Mouse (Mus musculus): ENCODE measurements around the gene Slc1a4.

Slc1a4 gene

DNA sequence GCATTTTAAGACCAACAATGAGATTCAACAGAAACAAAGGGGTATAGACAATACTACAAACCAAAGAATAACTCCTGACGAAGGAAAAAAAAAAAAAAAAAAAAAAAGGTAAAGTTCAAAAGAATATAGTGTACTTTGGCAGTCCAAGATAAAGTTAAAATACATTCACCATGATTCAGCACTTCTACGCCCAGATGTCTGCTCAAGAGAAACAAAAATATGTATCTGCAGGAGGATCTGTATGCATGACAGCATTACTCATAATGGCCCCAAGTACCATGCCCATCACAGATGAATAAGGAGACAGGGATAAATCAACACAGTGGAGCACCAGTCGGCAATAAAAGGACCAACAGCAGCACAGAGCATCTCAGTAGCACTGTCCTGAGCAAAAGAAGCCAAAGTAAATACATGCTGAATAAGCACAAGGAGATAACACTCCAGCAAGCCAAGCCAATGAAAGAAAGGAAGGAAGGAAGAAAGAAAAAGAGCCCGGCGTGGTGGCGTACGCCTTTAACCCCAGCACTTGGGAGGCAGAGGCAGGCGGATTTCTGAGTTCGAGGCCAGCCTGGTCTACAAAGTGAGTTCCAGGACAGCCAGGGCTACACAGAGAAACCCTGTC, 7.3 kb downstream of the Slc1a4 start:
- no peak for DNase-seq (ENCODE audit: low spot score in 2 of 2)

DNA sequence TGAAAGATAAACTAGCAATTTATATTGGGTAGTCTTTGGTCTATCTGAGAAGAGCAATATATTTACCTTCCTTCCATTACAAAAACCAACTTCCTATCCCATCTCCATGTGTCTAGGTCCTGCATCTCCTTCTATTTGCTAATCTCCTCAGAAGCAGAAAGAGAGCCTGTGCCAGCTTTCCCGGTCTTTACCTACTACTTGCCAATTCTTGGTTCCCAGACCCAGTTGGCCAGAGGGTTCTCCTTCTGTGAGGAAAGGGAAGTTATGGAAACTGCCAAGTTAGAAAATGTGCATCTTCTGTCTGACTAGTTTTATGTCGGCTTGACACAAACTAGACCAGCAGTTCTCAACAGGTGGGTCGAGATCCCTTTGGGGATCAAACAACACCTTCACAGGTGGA, 8.5 kb downstream of the Slc1a4 start:
- no peak for DNase-seq (ENCODE audit: low spot score in 2 of 2)

DNA sequence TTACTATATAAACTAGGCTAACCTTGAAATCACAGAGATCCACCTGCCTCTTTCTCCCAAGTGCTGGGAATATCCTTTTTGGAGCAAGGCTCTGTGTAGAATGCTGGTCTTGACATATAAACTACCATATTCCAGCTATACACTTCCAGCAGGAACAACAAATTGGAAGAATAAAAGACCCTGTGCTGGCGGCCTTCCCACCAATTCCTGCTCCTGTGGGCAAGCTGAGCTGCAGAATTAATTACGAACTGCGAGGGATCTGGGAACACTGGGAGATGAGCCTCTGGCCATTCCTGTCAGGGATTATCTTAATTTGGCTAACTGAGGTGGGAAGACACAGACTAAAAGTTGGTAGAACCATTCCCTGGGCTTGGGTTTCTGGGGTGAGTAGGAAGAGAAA, 10.1 kb downstream of the Slc1a4 start:
- no peak for DNase-seq (ENCODE audit: low spot score in 2 of 2)

DNA sequence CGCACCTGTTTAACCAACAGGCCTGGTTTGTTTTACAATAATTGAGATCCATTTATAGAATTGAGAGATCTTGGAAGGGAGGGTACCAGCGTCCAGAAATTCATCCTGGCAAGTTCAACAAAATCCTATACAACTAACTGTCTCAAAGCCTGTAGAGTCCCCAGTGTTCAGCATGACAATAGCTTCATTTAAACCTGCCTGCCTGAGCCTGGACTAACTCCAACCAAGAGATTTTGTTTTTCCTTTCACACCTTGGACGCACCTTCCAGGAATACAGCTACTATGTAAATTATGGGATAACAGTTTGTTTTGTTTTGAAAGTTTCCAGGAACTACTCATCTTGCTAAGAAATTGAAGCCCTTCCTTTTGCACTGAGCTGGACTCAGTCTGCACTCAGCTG, 11.9 kb downstream of the Slc1a4 start:
- DNase-seq (ENCODE audit: low spot score in 2 of 2): no peak

DNA sequence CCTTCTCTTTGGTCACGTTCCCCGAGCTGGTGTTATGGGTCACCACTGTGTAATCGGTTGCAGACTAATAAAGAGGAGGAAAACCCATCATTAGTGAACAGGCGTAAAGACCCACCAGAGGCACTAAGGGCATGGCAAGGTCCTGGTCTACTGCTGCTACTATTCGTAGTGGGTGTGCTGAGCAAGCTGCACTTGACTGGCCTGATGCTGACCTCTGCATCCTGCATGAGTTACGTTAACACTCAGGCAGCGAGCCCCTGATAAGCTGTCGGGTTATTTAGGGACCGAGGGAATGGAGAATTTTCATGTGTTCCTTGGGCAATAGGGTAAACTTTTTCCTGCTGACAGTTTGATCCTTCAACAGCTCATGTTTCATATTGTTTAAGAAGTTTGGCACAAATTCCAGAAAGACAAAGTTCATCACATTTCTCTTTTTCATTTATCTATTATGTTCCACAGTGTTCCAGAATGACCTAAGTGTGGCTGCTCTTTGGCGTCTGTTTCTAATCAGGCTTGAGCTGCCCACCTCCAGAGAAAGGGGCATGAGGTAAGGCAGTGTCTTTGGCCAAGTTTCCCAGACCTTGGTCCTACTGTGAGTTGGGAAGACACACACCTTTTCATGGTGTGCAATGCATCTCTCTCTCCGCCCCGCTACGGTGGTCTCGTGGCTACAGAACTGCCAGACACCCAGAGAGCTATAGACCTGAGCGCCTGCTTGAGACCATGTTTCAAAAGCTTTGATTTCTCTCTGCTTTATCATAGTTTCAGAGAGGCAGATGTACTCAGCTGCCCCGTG, 13.7 kb downstream of the Slc1a4 start:
- no peak for DNase-seq (ENCODE audit: low spot score in 2 of 2)

DNA sequence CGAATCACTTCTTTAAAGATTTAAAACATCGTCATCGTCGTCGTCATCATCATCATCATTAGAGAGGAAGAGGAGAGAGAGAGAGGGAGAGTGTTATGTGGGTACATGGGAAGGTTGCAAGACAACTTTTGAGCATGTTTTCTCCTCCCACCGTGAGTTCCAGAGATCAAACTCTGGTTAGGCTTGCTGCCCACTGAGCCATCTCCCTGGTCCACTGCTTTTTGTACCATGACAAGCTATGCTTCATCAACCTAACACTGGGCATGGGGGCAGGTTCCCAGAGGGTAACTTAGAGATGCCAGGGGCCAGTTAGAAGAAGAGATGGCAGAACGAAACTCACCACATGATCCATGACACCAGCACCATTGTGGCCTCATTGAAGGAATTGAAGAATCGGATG, 18.9 kb downstream of the Slc1a4 start:
- no peak for DNase-seq (ENCODE audit: low spot score in 2 of 2)

DNA sequence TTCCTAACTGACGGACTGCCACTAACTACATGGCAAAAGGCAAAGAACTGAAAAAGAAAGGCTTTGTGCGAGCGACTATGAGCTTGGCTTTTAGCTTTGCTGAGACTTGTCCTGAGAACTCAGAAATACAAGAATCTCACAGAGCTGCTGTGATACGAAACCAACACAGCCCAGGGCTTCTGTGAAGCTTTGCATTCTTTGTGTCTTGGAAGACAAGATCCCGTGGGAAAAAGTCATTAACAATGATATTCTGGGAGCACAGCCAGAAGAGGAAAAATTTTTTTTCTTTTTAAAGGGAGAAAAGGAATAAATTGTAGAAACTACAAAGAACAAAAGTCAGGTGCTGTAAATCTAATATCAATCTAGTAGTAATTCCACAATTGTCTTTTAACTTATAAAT, 23.5 kb downstream of the Slc1a4 start:
- no peak for DNase-seq (ENCODE audit: low spot score in 2 of 2)

DNA sequence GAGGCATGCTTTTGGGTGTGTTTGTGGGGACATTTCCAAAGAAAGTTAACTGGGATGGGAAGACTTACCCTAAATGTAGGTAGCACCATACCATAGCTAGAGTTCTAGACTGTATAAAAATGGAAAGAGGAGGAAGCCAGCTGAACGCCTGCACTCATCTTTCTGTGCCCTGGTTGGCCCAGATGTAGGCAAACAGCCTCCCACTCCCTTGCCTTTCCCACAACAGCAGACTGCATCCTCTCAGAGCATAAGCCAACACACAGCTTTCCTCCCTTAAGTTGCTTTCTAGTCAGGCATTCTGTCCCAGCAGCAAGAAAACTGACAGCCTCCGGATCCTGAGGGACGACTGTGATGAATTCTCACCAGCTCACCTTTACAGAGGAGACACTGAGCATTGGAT, 25.1 kb downstream of the Slc1a4 start:
- no peak for DNase-seq (ENCODE audit: low spot score in 2 of 2)

DNA sequence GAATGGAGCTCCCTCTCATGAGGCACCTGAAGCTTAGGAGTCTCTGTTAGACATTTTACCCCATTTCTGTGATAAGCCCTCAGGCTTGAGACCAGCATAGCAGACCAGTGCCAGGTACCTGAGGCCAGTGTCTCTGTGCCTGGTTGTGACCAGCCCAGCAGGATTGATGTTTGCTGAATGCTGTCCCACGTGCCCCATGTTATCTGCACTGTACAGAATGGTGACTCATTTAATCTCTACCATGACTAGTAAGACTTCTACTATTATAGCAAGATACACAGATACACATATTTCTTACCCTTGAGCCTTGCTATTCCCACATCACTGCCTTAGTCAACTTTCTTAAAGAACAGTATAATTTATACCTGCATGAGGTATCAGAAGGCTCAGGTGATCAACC, 26.9 kb downstream of the Slc1a4 start:
- no peak for DNase-seq (ENCODE audit: low spot score in 2 of 2)

DNA sequence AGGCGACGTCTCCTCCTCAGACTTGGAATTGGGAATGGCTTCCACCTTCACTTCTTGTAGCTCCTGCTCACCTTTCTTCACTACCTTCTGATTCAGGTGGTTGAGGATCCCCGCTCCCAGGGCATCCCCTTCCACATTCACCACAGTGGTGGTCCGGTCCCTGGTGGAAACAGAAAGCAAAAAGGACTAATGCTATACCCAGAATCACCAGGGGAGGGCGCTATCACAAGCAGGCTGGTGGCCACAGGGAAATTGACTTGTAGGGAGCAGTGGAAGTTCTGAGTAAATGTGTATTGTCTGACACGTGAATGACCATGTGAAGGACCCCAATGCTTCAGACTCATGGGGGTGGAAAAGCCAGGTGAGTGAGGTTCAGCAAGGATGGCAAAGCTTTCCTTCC, 28.2 kb downstream of the Slc1a4 start:
- no peak for DNase-seq (ENCODE audit: low spot score in 2 of 2)

DNA sequence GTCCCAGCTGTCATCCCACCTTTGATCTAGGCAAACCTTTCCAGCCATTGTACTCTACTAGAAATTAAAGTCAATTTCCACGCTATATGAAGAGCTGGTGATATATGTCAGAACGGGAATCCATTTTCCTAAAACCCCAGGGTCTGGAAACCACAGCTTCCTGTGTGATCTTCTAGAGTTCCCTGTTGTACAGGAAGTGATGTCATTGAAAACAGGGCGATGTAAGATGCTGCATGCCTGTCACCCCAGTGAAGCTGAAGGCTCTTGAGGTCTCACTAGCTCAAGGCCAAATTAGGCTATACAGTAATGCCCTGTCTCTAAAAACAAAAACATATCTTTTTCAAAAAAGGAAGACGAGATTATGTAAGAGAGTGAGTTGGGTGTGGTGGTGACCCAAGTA, 31.2 kb downstream of the Slc1a4 start:
- DNase-seq (ENCODE audit: low spot score in 2 of 2): no peak

DNA sequence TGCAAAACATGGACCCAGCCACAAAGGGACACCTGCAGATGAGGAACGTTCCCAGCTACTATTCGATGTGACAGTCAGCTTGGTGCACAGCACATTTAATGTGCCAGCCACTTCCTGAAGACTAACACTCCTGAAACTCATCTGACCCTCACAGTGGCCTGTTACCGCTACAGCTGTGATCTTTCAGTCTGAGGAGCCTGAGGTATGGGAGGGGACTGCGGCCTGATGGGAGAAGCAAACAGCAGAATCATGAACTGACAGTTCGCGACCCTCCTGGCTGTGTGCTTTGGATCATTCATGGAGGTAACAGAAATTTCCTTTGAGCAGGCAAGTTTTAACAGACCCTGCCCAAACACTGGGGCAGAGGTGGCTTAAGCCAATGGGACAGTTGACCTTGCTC, 31.7 kb downstream of the Slc1a4 start:
- no peak for DNase-seq (ENCODE audit: low spot score in 2 of 2)

DNA sequence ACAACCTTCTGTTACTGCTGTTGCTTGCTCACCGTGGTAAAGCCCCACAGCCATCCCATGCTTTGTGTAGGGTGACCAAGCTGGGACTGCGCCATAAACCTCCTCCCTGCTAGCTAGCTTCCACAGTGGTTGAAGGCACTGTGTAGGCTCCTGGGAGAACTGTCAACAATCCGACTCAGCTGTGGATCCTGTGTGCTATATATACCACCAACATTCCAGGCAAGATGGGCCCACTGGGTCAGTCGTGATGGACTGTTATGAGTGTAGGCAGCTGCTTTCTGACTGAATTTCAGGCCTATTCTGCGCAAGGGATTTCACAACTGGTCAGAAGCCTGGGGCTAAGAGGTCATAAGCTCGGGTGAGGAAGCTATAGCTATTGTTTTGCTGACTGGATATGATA, 32.6 kb downstream of the Slc1a4 start:
- no peak for DNase-seq (ENCODE audit: low spot score in 2 of 2)

DNA sequence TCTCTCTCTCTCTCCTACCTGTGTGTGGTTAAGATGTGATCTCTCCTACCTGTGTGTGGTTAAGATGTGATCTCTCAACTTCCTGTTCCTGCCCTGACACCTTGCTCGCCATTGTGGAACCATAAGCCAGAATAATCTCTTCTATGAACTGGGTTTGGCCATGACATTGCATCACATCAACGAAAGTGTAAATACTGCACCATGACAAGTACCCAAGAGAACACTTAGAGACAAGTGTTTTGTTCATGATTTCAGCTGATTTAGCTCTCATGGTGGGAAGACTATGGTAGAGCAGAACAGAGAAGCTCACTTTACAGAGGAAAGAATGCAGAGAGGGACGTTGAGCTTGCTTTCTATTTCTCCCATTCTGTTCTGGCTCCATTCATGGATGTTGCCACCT, 48.0 kb downstream of the Slc1a4 start:
- no peak for DNase-seq (ENCODE audit: low spot score in 2 of 2)

DNA sequence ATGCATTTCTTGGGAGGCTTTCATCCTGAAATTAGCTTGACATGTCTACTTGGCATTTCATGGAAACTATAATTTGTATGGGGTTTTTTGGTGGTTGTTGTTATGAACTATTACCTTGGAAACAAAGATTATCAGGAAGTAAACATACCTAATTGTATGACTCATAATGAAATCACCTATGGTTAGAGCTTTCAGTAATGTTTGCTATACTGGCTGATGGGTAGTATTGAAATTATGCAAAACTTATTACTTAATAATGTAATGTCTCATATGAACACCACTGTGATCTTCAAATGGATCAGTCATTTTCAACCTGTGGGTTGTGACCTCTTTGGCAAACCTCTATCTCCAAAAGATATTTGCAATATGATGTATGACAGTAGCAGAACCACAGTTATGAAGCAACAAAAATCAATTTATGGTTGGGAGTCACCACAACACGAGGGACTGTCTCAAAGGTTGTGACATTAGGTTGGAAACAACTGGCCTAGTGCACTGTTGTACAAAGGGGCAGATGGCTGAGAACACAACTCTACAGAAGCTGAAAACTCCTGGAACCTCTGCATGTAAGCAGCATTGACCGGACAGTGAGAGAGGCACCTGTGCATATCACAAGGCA, 49.8 kb downstream of the Slc1a4 start:
- DNase-seq (ENCODE audit: low spot score in 2 of 2): no peak

DNA sequence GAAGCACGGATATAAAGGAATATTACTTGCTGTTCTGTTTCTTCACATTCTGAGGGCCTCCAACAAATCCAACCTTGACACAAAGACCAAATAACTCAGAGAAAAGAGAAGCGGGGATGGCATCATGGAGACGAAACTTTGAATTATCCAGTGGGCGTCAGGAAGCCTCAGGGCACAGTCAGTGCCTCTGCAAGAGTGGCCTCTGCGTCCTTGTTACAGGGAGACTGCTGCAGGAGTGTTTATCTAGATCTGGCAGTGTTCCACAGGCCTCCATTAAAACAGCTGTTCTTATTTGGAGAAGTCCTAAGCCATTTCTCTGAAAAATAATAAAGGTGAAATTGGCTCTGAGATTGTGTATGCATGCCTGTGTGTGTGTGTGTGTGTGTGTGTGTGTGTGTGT, 51.5 kb downstream of the Slc1a4 start:
- DNase-seq (ENCODE audit: low spot score in 2 of 2): no peak

DNA sequence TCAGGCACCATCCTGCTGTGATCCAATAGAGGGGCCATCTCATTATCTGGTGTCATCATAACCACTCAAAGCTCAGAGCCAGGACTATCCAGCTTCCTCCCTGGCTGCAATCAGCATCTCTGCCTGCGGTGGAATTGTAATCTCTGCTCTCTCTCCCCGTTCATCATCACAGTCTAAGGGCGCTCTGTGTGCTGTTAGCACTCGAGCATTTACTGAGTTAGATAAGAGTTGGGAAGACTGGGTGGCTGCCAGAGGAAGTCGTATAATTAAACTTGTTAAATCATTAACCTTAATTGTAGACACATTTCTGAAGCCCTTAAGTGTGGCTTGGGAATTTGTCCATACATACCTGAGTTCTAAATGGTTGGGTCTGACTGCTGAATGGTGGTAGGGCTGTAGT, 53.8 kb downstream of the Slc1a4 start:
- DNase-seq (ENCODE audit: low spot score in 2 of 2): no peak

DNA sequence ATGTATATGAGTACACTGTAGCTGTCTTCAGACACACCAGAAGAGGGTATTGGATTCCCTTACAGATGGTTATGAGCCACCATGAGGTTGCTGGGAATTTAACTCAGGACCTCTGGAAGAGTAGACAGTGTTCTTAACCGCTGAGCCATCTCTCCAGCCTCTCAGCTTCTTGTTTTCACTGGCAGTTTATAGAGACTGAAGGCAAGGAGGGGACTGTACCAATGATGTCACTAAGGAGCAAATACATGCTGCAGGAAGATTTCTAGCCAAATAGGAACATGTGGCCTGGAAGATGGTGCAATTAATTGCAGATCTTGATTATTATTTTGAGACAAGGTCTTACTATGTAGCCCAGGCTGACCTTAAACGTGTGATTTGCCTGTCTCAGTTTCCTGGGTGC, 55.4 kb downstream of the Slc1a4 start:
- no peak for DNase-seq (ENCODE audit: low spot score in 2 of 2)

DNA sequence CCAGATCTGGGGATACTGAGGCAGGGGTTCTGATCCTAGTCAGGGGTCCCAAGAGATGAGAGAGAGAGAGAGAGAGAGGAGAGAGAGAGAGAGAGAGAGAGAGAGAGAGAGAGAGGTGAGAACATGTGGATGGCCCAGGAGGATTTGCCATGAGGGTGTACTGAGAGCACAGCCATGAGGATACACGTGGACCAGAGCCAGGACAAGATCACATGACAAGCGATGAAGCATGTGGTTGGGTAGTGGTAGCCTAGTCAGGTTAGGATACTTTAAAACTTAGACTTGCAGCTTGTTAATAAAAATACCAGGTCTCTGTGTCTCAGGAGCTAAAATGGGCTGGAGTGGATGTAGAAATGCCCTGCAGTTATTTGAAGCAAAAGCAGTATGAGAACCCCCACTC, 56.5 kb downstream of the Slc1a4 start:
- DNase-seq (ENCODE audit: low spot score in 2 of 2): no peak

DNA sequence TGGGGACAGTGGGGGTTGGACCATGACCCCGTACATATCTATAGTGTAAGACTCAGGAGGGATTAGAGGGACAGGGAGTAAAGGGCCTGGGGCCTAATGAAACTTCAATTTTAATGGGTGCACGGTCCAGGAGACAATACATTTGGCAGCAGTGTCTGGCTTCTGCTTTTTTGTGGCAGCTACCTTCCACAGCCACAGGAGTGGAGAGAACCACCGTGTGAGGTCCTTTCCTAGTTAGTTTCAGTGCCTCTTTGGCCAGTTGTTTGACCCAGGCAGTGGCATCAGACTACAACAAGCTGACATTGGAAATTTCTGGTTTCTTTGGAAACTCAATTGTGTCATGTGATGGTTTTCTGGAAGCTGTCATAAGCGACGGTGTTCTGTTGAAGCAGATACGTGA, 62.6 kb downstream of the Slc1a4 start:
- DNase-seq (ENCODE audit: low spot score in 2 of 2): no peak

DNA sequence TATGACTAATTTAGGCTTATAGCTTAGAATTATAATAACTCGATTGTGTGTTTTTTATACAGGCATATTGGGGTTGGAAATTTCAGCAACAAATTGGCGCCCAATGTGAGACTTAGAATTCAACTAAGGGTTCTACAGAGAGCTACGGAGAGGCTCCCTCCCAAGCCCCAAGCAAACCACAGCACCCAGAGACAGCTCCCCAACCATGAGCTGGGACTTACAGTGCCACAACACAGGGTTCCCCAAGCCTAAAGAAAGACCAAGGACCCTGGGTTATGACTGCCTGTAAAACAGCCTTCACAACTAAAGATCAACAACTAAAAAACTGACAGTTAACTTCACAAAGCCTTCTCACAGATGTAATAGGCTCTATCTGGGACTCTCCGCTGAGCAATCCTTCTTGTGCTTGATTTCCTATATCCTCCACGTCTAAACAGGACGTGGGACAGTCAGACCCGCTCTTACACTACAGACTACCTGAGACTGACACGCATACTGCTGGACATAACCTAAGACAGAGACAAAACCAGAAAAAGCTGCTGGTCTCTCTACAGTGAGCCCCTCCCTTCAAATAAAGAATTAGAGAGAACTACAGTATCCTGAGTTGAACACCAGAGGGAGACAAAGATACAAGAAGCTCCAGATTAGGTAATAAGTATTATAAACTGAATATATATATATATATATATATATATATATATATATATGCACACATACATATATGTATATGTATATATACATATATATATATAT, 69.7 kb downstream of the Slc1a4 start:
- no peak for DNase-seq (ENCODE audit: low spot score in 2 of 2)

DNA sequence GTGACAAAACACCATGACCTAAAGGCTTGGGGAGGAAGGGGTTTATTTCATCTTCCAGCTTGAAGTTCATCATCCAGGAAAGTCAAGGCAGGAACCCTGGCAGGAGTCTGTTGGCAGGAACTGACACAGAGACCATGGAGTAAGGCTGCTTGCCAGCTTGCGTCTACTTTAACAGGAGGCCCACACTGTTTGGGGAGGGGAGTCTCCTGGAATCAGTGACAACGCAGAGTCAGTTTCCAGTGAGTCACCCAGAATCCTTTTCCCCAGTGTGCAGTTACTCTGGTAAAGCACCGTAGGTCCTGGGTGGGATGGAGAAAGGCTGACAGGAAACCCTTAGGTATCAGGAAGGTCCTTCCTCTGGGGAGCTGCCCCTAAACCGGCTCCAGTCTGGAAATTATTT, 77.7 kb downstream of the Slc1a4 start:
- DNase-seq (ENCODE audit: low spot score in 2 of 2): no peak

DNA sequence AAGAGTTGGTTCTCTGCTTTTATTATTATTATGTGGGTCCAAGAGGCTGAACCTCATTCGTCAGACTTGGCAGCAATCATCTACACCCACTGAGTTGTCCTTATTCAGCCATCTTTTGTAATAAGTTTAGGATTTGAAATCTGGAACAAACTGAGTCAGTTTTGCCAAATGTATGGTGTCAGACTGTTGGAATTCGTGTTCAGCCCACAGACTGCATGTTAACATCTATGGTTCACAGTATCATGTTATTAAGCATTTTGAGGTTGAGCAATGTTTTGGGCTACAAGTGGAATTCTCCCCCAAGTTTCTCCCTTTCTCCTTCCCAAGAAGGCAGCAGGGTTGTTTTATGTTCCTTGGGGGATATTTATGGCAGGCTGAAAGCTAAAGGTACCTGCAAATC, 79.4 kb downstream of the Slc1a4 start:
- DNase-seq (ENCODE audit: low spot score in 2 of 2): no peak

Measured in urinary bladder, postnatal 36 days (tissue).